Mouse (Mus musculus) fat pad, adult 2 months (tissue): ENCODE data around the gene Prkch.
A peak's percentile ranks its signal among the peaks of the same experiment; 100 is the strongest.

ENCODE experiments used
- DNase-seq: peaks from one replicate; pipeline ENCODE4 v3.0.0-alpha.2; 2011; ENCODE audit warnings: low read depth, low spot score; ENCODE audit errors: extremely low read depth

Gene Prkch

GRCm38 (mm10) chr12:73708920-73709319 lies 124.3 kb downstream of the Prkch start:
- no peak for DNase-seq

GRCm38 (mm10) chr12:73710846-73711245 lies 126.2 kb downstream of the Prkch start:
- DNase-seq, result no peak

- DNase-seq, result no peak
These were observed 127.5 kb downstream of the Prkch start for GRCm38 (mm10) chr12:73712122-73712521.

- no peak for DNase-seq
These were observed 130.0 kb downstream of the Prkch start for GRCm38 (mm10) chr12:73714589-73714988.

- no peak for DNase-seq
These were observed 130.7 kb downstream of the Prkch start for GRCm38 (mm10) chr12:73715331-73715730.

- no peak for DNase-seq
These were observed 131.5 kb downstream of the Prkch start for GRCm38 (mm10) chr12:73715954-73716731.

- DNase-seq, result no peak
These were observed 133.4 kb downstream of the Prkch start for GRCm38 (mm10) chr12:73718036-73718435.

- DNase-seq, result no peak
These were observed 135.2 kb downstream of the Prkch start for GRCm38 (mm10) chr12:73719816-73720215.

- DNase-seq, result no peak
These were observed 135.9 kb downstream of the Prkch start for GRCm38 (mm10) chr12:73720466-73720865.

GRCm38 (mm10) chr12:73722060-73722459 lies 137.5 kb downstream of the Prkch start:
- no peak for DNase-seq

- no peak for DNase-seq
These were observed 138.5 kb downstream of the Prkch start for GRCm38 (mm10) chr12:73723067-73723466.

- DNase-seq, result no peak
These were observed 139.3 kb downstream of the Prkch start for GRCm38 (mm10) chr12:73723887-73724286.

GRCm38 (mm10) chr12:73725825-73726604 lies 141.4 kb downstream of the Prkch start:
- no peak for DNase-seq

- peak; percentile 99 for DNase-seq
These were observed 142.4 kb downstream of the Prkch start for GRCm38 (mm10) chr12:73727046-73727445.

GRCm38 (mm10) chr12:73730603-73731002 lies 146.0 kb downstream of the Prkch start:
- DNase-seq, result no peak

GRCm38 (mm10) chr12:73731093-73731492 lies 146.5 kb downstream of the Prkch start:
- DNase-seq, result no peak

GRCm38 (mm10) chr12:73731848-73732540 lies 147.4 kb downstream of the Prkch start:
- DNase-seq, result no peak

- DNase-seq, result peak; percentile 91
These were observed 148.3 kb downstream of the Prkch start for GRCm38 (mm10) chr12:73732862-73733261.

- DNase-seq, result no peak
These were observed 152.3 kb downstream of the Prkch start for GRCm38 (mm10) chr12:73736931-73737330.

GRCm38 (mm10) chr12:73739611-73740219 lies 155.1 kb downstream of the Prkch start:
- DNase-seq, result peak; percentile 99

- no peak for DNase-seq
These were observed 158.0 kb downstream of the Prkch start for GRCm38 (mm10) chr12:73742577-73742976.
